9 mouse cellular contexts compared by ENCODE assay signal in the genomic region with DNA sequence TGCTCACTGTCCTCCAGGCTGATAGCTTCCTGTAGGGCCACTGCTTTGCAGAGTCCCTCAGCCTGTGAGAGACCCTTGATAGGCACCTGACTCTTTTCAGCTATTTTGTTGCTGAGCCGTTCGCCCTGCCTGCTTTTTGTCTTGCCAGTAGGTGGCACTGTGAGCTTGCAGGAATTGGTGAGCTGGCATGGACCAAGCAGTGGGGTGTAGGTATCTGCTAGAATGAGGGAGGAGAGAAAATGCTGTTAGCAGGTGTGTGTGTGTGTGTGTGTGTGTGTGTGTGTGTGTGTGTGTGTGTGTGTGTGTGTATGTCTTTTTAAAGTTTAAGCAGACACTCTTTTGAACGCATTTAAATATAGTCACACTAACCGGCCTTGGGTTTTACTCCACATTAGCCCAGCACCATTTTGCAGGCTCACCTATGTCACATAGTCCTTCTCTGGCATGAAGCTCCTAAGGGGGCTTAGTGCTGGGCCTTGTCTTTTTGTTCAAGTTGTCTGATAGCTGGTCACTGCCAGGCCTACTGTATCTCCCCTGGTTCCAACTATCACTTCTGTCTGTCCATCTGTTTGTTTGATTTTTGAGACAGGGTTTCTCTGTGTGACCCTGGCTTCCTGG. TPM values are rescaled to one million over a fixed set of nuclear protein-coding genes. Genes with fewer than 3 reads are reported as not detected.
A peak's percentile ranks its signal among the peaks of the same experiment; 100 is the strongest.
DNase-seq lines count a peak whose midpoint lies in the region; ATAC-seq and TF ChIP-seq lines count a peak whose summit lies in the region.
"Had no signal": no experiment of that assay in that cellular context is flagged by ENCODE, and none has a peak within 500 bp of the region (broad histone marks: within the 10 kb centered on the region; RNA-seq: fewer than 3 reads in every experiment).

No protein-coding gene starts in this region.

- no peak for TF ChIP-seq POLR2A in olfactory bulb, adult 2 months (IDR thresholded peaks at IDR 0.05; ENCODE audit: insufficient read depth, low read depth, low read length)

- no peaks in the 10 kb centered on the region for H3K36me3 ChIP-seq in embryonic facial prominence, embryonic 13.5 days
- H3K36me3 ChIP-seq: heart, embryonic 13.5 days had no signal

- H3K9ac ChIP-seq in embryonic facial prominence, embryonic 13.5 days = no peak overlapping the region
- H3K9ac ChIP-seq: heart, embryonic 13.5 days had no signal

- 24% methylated on average over 4 of the region's 4 CpGs for WGBS in embryonic facial prominence, embryonic 13.5 days
- WGBS in olfactory bulb, adult 2 months = 19% methylated on average over 4 of the region's 4 CpGs

- no peak overlapping the region for H3K27ac ChIP-seq in embryonic facial prominence, embryonic 13.5 days
- no peak overlapping the region for H3K27ac ChIP-seq in olfactory bulb, adult 2 months (ENCODE audit: insufficient read depth, low read depth, low read length)
- H3K27ac ChIP-seq: heart, embryonic 13.5 days had no signal

- H3K4me2 ChIP-seq in embryonic facial prominence, embryonic 13.5 days = no peak overlapping the region
- H3K4me2 ChIP-seq: heart, embryonic 13.5 days had no signal

- H3K4me1 ChIP-seq in embryonic facial prominence, embryonic 13.5 days = no peaks in the 10 kb centered on the region
- H3K4me1 ChIP-seq in olfactory bulb, adult 2 months (ENCODE audit: control insufficient read depth, insufficient read depth, low read length) = no peaks in the 10 kb centered on the region
- H3K4me1 ChIP-seq: heart, embryonic 13.5 days had no signal

- ATAC-seq in CD4-positive, CD25-positive, alpha-beta regulatory T cell, adult 4 months = peak; percentile 78
- ATAC-seq in embryonic facial prominence, embryonic 13.5 days (ENCODE audit: insufficient number of reproducible peaks, insufficient read depth, low FRiP score, low TSS enrichment, low read depth) = peak; percentile 39; the same call in 1 of the 2 replicates

- no peaks in the 10 kb centered on the region for H3K9me3 ChIP-seq in embryonic facial prominence, embryonic 13.5 days
- H3K9me3 ChIP-seq: heart, embryonic 13.5 days had no signal

- intact Hi-C loops in heart, postnatal 10 days (cut with DNase I) = loop anchor here (1.0 to 10.0 kb wide), 4 partner anchors 115 to 933 kb away; a partner anchor contains a TSS

- TF ChIP-seq CTCF in olfactory bulb, adult 2 months (IDR thresholded peaks at IDR 0.05; ENCODE audit: insufficient read depth, low read depth, low read length) = peak; percentile 70

- H3K4me3 ChIP-seq in embryonic facial prominence, embryonic 13.5 days = no peak overlapping the region
- no peak overlapping the region for H3K4me3 ChIP-seq in olfactory bulb, adult 2 months (ENCODE audit: insufficient read depth, low read depth, low read length)
- H3K4me3 ChIP-seq: heart, embryonic 13.5 days had no signal

- DNase-seq in adrenal gland, postnatal 36 days = peak; percentile 79 to 84
- peak; percentile 84 to 90 for DNase-seq in heart, postnatal 10 days
- DNase-seq in kidney, postnatal 36 days = peak; percentile 71 to 85
- DNase-seq in lung, adult 18-20 months = peak; percentile 77 to 86
- peak; percentile 85 for DNase-seq in testis, postnatal 10 days (ENCODE audit: low spot score)

- H3K27me3 ChIP-seq in embryonic facial prominence, embryonic 13.5 days = peaks cover 26% of the 10 kb centered on the region

RNA-seq across cellular contexts. Expression of a gene that starts 3.4 kb away (rescaled TPM):
- polyA plus RNA-seq in CD4-positive, CD25-positive, alpha-beta regulatory T cell, adult 4 months (2017; shearing (Covaris generic)) = under 1 TPM in 1 of 2 experiments, not detected in 1; 0.13 TPM
- not detected for total RNA-seq in adrenal gland, postnatal 36 days (2021)
- polyA plus RNA-seq in embryonic facial prominence, embryonic 13.5 days (2015; fragmentation: Nextera tagmentation; extraction: Ambion mirVana) = 0.03 TPM in 2 replicates
- total RNA-seq in heart, postnatal 10 days (2021) = not detected
- not detected in 2 replicates for polyA plus RNA-seq in olfactory bulb, adult 2 months (2012; ENCODE audit: insufficient read depth, insufficient read length, low replicate concordance, missing spikeins)

RNA-seq across cellular contexts. Expression of a gene that starts 51.6 kb away (rescaled TPM):
- 1 to 10 TPM; 2.1 to 9.5 TPM for polyA plus RNA-seq in CD4-positive, CD25-positive, alpha-beta regulatory T cell, adult 4 months (2017; shearing (Covaris generic))
- total RNA-seq in adrenal gland, postnatal 36 days (2021) = not detected
- polyA plus RNA-seq in embryonic facial prominence, embryonic 13.5 days (2015; fragmentation: Nextera tagmentation; extraction: Ambion mirVana) = 0.15 TPM in 1 of 2 replicates, not detected in the other
- total RNA-seq in heart, postnatal 10 days (2021) = under 1 TPM; 0.38 to 0.45 TPM
- not detected in 2 replicates for polyA plus RNA-seq in olfactory bulb, adult 2 months (2012; ENCODE audit: insufficient read depth, insufficient read length, low replicate concordance, missing spikeins)
- polyA plus RNA-seq: heart, embryonic 13.5 days had no signal
